Mouse (Mus musculus) midbrain, embryonic 15.5 days (tissue): Measurements from ENCODE around the gene Kynu. TPM values are rescaled to one million over a fixed set of nuclear protein-coding genes. Genes with fewer than 3 reads are reported as not detected.
A peak's percentile ranks its signal among the peaks of the same experiment; 100 is the strongest.

Experiments
- ATAC-seq: fragments of 200-750 bp; cut with Nextera tagmentation; replicated peaks from 2 replicates; pipeline ENCODE4 v1.8.0; 2017; ENCODE audit warnings: moderate TSS enrichment
- H3K27ac ChIP-seq: fragments of 300-500 bp; sonication (generic); 2 replicates; pipeline ENCODE4 v1.5.1; 2015; ENCODE audit warnings: mild to moderate bottlenecking, inconsistent platforms
- H3K27me3 ChIP-seq: fragments of 300-500 bp; sonication (generic); replicated peaks from 2 replicates; pipeline ENCODE4 v1.6.1; 2015; ENCODE audit warnings: inconsistent platforms
- H3K36me3 ChIP-seq: fragments of 300-500 bp; sonication (generic); replicated peaks from 2 replicates; pipeline ENCODE4 v1.6.1; 2015; ENCODE audit warnings: inconsistent platforms
- H3K4me1 ChIP-seq: fragments of 300-500 bp; sonication (generic); 2 replicates; pipeline ENCODE4 v1.6.1; 2015; ENCODE audit warnings: inconsistent platforms
- H3K4me2 ChIP-seq: fragments of 300-500 bp; sonication (generic); 2 replicates; pipeline ENCODE4 v1.6.1; 2015; ENCODE audit warnings: inconsistent platforms, mild to moderate bottlenecking, moderate library complexity
- H3K4me3 ChIP-seq: fragments of 300-500 bp; sonication (generic); 2 replicates; pipeline ENCODE4 v1.5.1; 2015; ENCODE audit warnings: mild to moderate bottlenecking, inconsistent platforms
- H3K9ac ChIP-seq: fragments of 300-500 bp; sonication (generic); 2 replicates; pipeline ENCODE4 v1.6.1; 2015; ENCODE audit warnings: mild to moderate bottlenecking, inconsistent platforms
- H3K9me3 ChIP-seq: fragments of 300-500 bp; sonication (generic); 2 replicates; pipeline ENCODE4 v1.6.1; 2016; ENCODE audit warnings: inconsistent platforms
- WGBS: fragments of 180-500 bp; shearing (Covaris S2); methylation state at CpG from one replicate; pipeline ENCODE4 v1.1.7; 2015; ENCODE audit warnings: mixed read lengths; 5-methylcytosine and 5-hydroxymethylcytosine counted together
- polyA plus RNA-seq: library from polyadenylated mRNA; unstranded; fragments of >200 nt; fragmentation: Nextera tagmentation; extraction: Ambion mirVana; gene quantifications from 2 replicates; pipeline ENCODE4 v1.2.1, GENCODE M21; 2015

The Kynu gene
- polyA plus RNA-seq, 1 experiment from 2014 or later, result 0.17 TPM

GRCm38 (mm10) chr2:43674098-43674497, 119.0 kb downstream of the Kynu start:
- no peak overlapping the region for H3K9ac ChIP-seq
- no peaks in the 10 kb centered on the region for H3K36me3 ChIP-seq
- H3K27ac ChIP-seq, result no peak overlapping the region
- 56% methylated on average over 3 of the region's 3 CpGs for WGBS
- no peak overlapping the region for H3K4me3 ChIP-seq
- no peak overlapping the region for H3K4me2 ChIP-seq
- H3K4me1 ChIP-seq, result no peaks in the 10 kb centered on the region
- H3K9me3 ChIP-seq, result no peaks in the 10 kb centered on the region
- no peak for ATAC-seq
- H3K27me3 ChIP-seq, result no peaks in the 10 kb centered on the region

- H3K4me1 ChIP-seq, result no peaks in the 10 kb centered on the region
- no peaks in the 10 kb centered on the region for H3K9me3 ChIP-seq
- ATAC-seq, result no peak
- no peak overlapping the region for H3K9ac ChIP-seq
- H3K4me3 ChIP-seq, result no peak overlapping the region
- 85% methylated on average over 4 of the region's 4 CpGs for WGBS
- no peaks in the 10 kb centered on the region for H3K36me3 ChIP-seq
- no peak overlapping the region for H3K27ac ChIP-seq
- H3K4me2 ChIP-seq, result no peak overlapping the region
- H3K27me3 ChIP-seq, result no peaks in the 10 kb centered on the region
These were observed 120.1 kb downstream of the Kynu start for GRCm38 (mm10) chr2:43675277-43675676.

GRCm38 (mm10) chr2:43690402-43690801, 135.3 kb downstream of the Kynu start:
- no peak for ATAC-seq
- Histone ChIP-seq H3K9me3 (no peaks in the 10 kb centered on the region), H3K27me3 (no peaks in the 10 kb centered on the region), H3K27ac (no peak overlapping the region), H3K4me3 (no peak overlapping the region), H3K4me1 (no peaks in the 10 kb centered on the region), H3K36me3 (no peaks in the 10 kb centered on the region), H3K4me2 (no peak overlapping the region), H3K9ac (no peak overlapping the region)
- WGBS, result 88% methylated on average over 2 of the region's 2 CpGs

DNA sequence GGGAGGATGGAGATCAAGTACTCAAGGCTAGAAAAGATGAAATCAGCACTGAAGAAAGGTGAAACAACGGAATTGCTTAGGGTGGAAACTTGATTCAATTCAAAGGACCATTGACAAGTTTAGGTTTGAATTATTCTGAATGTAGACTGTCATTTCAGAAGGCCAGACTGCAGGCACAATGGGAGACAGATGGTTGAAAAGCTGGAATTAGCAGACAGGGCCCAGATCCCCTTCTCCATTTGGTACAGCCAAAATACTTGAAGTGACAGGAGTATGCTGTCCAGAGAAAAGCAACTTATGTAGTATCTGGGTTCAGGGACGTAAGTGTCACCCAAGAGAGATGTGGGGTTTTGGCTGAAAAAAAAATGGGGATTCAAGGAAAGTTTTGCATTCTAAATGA, 136.2 kb downstream of the Kynu start:
- ATAC-seq, result no peak
- Histone ChIP-seq H3K27me3 (no peaks in the 10 kb centered on the region), H3K9ac (no peak overlapping the region), H3K4me2 (no peak overlapping the region), H3K36me3 (no peaks in the 10 kb centered on the region), H3K4me1 (no peaks in the 10 kb centered on the region), H3K4me3 (no peak overlapping the region), H3K9me3 (no peaks in the 10 kb centered on the region), H3K27ac (no peak overlapping the region)
- WGBS, result 76% methylated on average over 2 of the region's 2 CpGs

- Histone ChIP-seq H3K36me3 (no peaks in the 10 kb centered on the region), H3K9ac (no peak overlapping the region), H3K27me3 (no peaks in the 10 kb centered on the region), H3K4me3 (no peak overlapping the region), H3K4me1 (no peaks in the 10 kb centered on the region), H3K9me3 (no peaks in the 10 kb centered on the region), H3K4me2 (no peak overlapping the region), H3K27ac (no peak overlapping the region)
- 87% methylated on average over 3 of the region's 3 CpGs for WGBS
- no peak for ATAC-seq
These were observed 140.5 kb downstream of the Kynu start for GRCm38 (mm10) chr2:43695635-43696034.

GRCm38 (mm10) chr2:43712611-43713138, 157.5 kb downstream of the Kynu start:
- 94% methylated on average over 2 of the region's 2 CpGs for WGBS
- Histone ChIP-seq H3K9me3 (no peaks in the 10 kb centered on the region), H3K9ac (no peak overlapping the region), H3K4me3 (no peak overlapping the region), H3K4me2 (no peak overlapping the region), H3K4me1 (no peaks in the 10 kb centered on the region), H3K27me3 (no peaks in the 10 kb centered on the region), H3K36me3 (no peaks in the 10 kb centered on the region), H3K27ac (no peak overlapping the region)
- ATAC-seq, result no peak

GRCm38 (mm10) chr2:43722446-43723103, 167.4 kb downstream of the Kynu start:
- no peaks in the 10 kb centered on the region for H3K27me3 ChIP-seq
- H3K4me2 ChIP-seq, result peak overlapping the region; percentile 50
- 16% methylated on average over 14 of the region's 14 CpGs for WGBS
- H3K27ac ChIP-seq, result no peak overlapping the region
- peak overlapping the region; percentile 30 for H3K4me3 ChIP-seq
- no peaks in the 10 kb centered on the region for H3K9me3 ChIP-seq
- no peaks in the 10 kb centered on the region for H3K36me3 ChIP-seq
- peak; percentile 91 for ATAC-seq
- H3K4me1 ChIP-seq, result peaks cover 7% of the 10 kb centered on the region
- H3K9ac ChIP-seq, result peak overlapping the region; percentile 41; the same call in 1 of the 2 replicates

DNA sequence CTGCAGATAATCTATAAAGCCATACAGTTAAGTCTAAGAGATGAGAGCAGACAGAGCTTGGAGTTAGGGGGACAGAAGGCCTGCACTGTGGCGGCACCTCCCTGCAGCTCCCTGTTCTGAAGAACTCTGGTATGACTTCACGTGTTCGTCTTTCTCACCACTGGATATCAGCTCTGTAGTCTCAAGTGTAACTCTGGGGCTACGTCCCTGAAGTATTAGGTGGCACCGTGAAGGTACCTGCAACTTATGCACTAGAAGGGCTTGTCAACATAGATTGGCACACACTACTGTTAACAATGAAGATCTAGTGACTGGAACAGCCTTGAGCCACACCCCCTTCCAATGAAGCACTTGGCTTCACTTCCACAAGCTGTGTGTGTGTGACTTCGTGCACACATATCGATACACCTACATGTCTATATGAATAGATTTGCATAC, 168.0 kb downstream of the Kynu start:
- peak overlapping the region; percentile 41; the same call in 1 of the 2 replicates for H3K9ac ChIP-seq
- peak; percentile 85 for ATAC-seq
- H3K4me2 ChIP-seq, result peak overlapping the region; percentile 50
- WGBS, result 52% methylated on average over 7 of the region's 7 CpGs
- H3K27me3 ChIP-seq, result no peaks in the 10 kb centered on the region
- H3K9me3 ChIP-seq, result no peaks in the 10 kb centered on the region
- no peak overlapping the region for H3K27ac ChIP-seq
- H3K4me1 ChIP-seq, result peaks cover 7% of the 10 kb centered on the region
- no peaks in the 10 kb centered on the region for H3K36me3 ChIP-seq
- H3K4me3 ChIP-seq, result peak overlapping the region; percentile 30

GRCm38 (mm10) chr2:43727181-43727580, 172.1 kb downstream of the Kynu start:
- H3K9ac ChIP-seq, result no peak overlapping the region
- H3K9me3 ChIP-seq, result no peaks in the 10 kb centered on the region
- H3K36me3 ChIP-seq, result no peaks in the 10 kb centered on the region
- H3K27ac ChIP-seq, result no peak overlapping the region
- no peak overlapping the region for H3K4me2 ChIP-seq
- WGBS, result 60% methylated on average over 5 of the region's 5 CpGs
- no peaks in the 10 kb centered on the region for H3K27me3 ChIP-seq
- H3K4me1 ChIP-seq, result peaks cover 7% of the 10 kb centered on the region
- no peak for ATAC-seq
- no peak overlapping the region for H3K4me3 ChIP-seq

- Histone ChIP-seq H3K27ac (no peak overlapping the region), H3K4me3 (no peak overlapping the region), H3K27me3 (no peaks in the 10 kb centered on the region), H3K9me3 (no peaks in the 10 kb centered on the region), H3K4me2 (no peak overlapping the region), H3K4me1 (peaks cover 5% of the 10 kb centered on the region), H3K9ac (no peak overlapping the region), H3K36me3 (no peaks in the 10 kb centered on the region)
- no peak for ATAC-seq
- WGBS, result 79% methylated on average over 8 of the region's 8 CpGs
These were observed 172.6 kb downstream of the Kynu start for GRCm38 (mm10) chr2:43727693-43728092.

DNA sequence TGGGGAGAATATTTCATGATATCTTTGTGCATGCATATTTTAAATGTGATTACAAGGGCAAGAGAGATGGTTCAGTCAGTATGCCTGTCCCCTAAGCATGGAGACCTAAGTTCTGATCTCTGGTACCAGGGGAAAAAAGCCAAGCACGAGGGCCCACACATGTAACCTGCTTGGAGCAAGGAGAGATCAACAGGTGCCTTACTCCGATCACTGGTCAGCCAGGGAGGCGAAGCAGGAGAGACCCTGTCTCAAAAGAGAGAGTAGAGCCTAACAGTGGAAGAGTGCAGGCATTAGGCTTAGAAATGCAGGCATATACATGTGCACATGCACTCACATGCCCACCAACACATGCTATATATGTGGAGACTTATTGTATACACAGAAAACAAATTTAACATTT, 173.7 kb downstream of the Kynu start:
- Histone ChIP-seq H3K36me3 (no peaks in the 10 kb centered on the region), H3K4me3 (no peak overlapping the region), H3K9ac (no peak overlapping the region), H3K4me2 (no peak overlapping the region), H3K4me1 (no peaks in the 10 kb centered on the region), H3K27me3 (no peaks in the 10 kb centered on the region), H3K27ac (no peak overlapping the region), H3K9me3 (no peaks in the 10 kb centered on the region)
- no peak for ATAC-seq
- WGBS, result 98% methylated on average over 3 of the region's 3 CpGs
